Mouse (Mus musculus): ENCODE data around the gene Pi4ka. TPM values are rescaled to one million over a fixed set of nuclear protein-coding genes. Genes with fewer than 3 reads are reported as not detected.
A peak's percentile ranks its signal among the peaks of the same experiment; 100 is the strongest.

The Pi4ka gene
- polyA plus RNA-seq, 1 experiment from 2014 or later, result 7.3 TPM

- WGBS (ENCODE audit: insufficient replicate concordance), result 84% methylated on average over 4 of the region's 4 CpGs
- Histone ChIP-seq H3K9me3 (ENCODE audit: low read length) (no peaks in the 10 kb centered on the region), H3K9ac (replicated peaks) (no peak overlapping the region), H3K4me2 (ENCODE audit: low read depth, low read length) (no peak overlapping the region), H3K27me3 (ENCODE audit: insufficient read depth, low read length) (no peaks in the 10 kb centered on the region), H3K27ac (ENCODE audit: low read depth) (no peak overlapping the region), H3K4me3 (ENCODE audit: low read depth, low read length) (no peak overlapping the region), H3K36me3 (replicated peaks; ENCODE audit: insufficient read depth, low read length) (peaks cover 20% of the 10 kb centered on the region), H3K4me1 (ENCODE audit: insufficient read depth) (no peaks in the 10 kb centered on the region)
- no peak for TF ChIP-seq CTCF (IDR thresholded peaks at IDR 0.05; ENCODE audit: low read depth)
- TF ChIP-seq EP300 (IDR thresholded peaks at IDR 0.05; ENCODE audit: low read depth), result no peak
- DNase-seq (no peak), ATAC-seq (no peak)
Observed at GRCm38 (mm10) chr16:17382306-17382705, 23.8 kb downstream of the Pi4ka start.

GRCm38 (mm10) chr16:17358787-17359186 is 47.3 kb downstream of the Pi4ka start:
- Histone ChIP-seq H3K4me1 (ENCODE audit: insufficient read depth) (no peaks in the 10 kb centered on the region), H3K9me3 (ENCODE audit: low read length) (no peaks in the 10 kb centered on the region), H3K4me2 (ENCODE audit: low read depth, low read length) (no peak overlapping the region), H3K9ac (replicated peaks) (no peak overlapping the region), H3K4me3 (ENCODE audit: low read depth, low read length) (no peak overlapping the region), H3K27me3 (ENCODE audit: insufficient read depth, low read length) (no peaks in the 10 kb centered on the region), H3K36me3 (replicated peaks; ENCODE audit: insufficient read depth, low read length) (peaks cover 39% of the 10 kb centered on the region), H3K27ac (ENCODE audit: low read depth) (no peak overlapping the region)
- no peak for ATAC-seq
- no peak for TF ChIP-seq EP300 (IDR thresholded peaks at IDR 0.05; ENCODE audit: low read depth)
- no peak for TF ChIP-seq CTCF (IDR thresholded peaks at IDR 0.05; ENCODE audit: low read depth)
- no peak for DNase-seq
- WGBS (ENCODE audit: insufficient replicate concordance), result 97% methylated on average over 4 of the region's 4 CpGs

GRCm38 (mm10) chr16:17356031-17356430 is 50.1 kb downstream of the Pi4ka start:
- no peak overlapping the region for H3K4me3 ChIP-seq (ENCODE audit: low read depth, low read length)
- WGBS (ENCODE audit: insufficient replicate concordance), result 76% methylated on average over 6 of the region's 6 CpGs
- TF ChIP-seq CTCF (IDR thresholded peaks at IDR 0.05; ENCODE audit: low read depth) (no peak), EP300 (IDR thresholded peaks at IDR 0.05; ENCODE audit: low read depth) (no peak)
- no peak for DNase-seq
- ATAC-seq, result no peak
- H3K9me3 ChIP-seq (ENCODE audit: low read length), result no peaks in the 10 kb centered on the region
- H3K9ac ChIP-seq (replicated peaks), result no peak overlapping the region
- no peaks in the 10 kb centered on the region for H3K27me3 ChIP-seq (ENCODE audit: insufficient read depth, low read length)
- no peak overlapping the region for H3K4me2 ChIP-seq (ENCODE audit: low read depth, low read length)
- no peak overlapping the region for H3K27ac ChIP-seq (ENCODE audit: low read depth)
- H3K36me3 ChIP-seq (replicated peaks; ENCODE audit: insufficient read depth, low read length), result peaks cover 56% of the 10 kb centered on the region
- no peaks in the 10 kb centered on the region for H3K4me1 ChIP-seq (ENCODE audit: insufficient read depth)

DNA sequence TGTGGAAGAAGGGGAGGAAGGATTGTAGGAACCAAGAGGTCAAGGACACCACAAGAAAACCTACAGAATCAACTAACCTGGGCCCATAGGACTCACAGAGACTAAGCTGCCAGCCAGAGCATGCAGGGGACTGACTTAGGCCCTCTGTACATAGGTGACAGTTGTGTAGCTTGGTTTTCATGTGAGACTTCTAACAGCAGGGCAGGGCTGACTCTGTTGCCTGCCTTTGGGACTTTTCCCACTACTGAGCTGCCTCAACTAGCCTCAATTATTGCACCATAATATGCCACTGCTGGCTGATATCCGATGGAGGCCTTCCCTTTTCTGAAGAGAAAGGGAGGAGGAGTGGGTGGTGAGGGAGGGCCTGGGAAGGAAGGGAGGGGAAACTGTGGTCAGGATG is 59.3 kb downstream of the Pi4ka start:
- ATAC-seq, result no peak
- H3K4me1 ChIP-seq (ENCODE audit: insufficient read depth), result peaks cover 10% of the 10 kb centered on the region
- peak overlapping the region; percentile 80 for H3K27ac ChIP-seq (ENCODE audit: low read depth)
- no peak overlapping the region for H3K9ac ChIP-seq (replicated peaks)
- TF ChIP-seq CTCF (IDR thresholded peaks at IDR 0.05; ENCODE audit: low read depth), result no peak
- TF ChIP-seq EP300 (IDR thresholded peaks at IDR 0.05; ENCODE audit: low read depth), result no peak
- H3K36me3 ChIP-seq (replicated peaks; ENCODE audit: insufficient read depth, low read length), result peaks cover 30% of the 10 kb centered on the region
- no peaks in the 10 kb centered on the region for H3K9me3 ChIP-seq (ENCODE audit: low read length)
- WGBS (ENCODE audit: insufficient replicate concordance), result 43% methylated on average over 1 of the region's 1 CpGs
- no peaks in the 10 kb centered on the region for H3K27me3 ChIP-seq (ENCODE audit: insufficient read depth, low read length)
- DNase-seq, result no peak
- no peak overlapping the region for H3K4me3 ChIP-seq (ENCODE audit: low read depth, low read length)
- no peak overlapping the region for H3K4me2 ChIP-seq (ENCODE audit: low read depth, low read length)

GRCm38 (mm10) chr16:17345813-17346155 is 60.3 kb downstream of the Pi4ka start:
- H3K36me3 ChIP-seq (replicated peaks; ENCODE audit: insufficient read depth, low read length), result peaks cover 23% of the 10 kb centered on the region

DNA sequence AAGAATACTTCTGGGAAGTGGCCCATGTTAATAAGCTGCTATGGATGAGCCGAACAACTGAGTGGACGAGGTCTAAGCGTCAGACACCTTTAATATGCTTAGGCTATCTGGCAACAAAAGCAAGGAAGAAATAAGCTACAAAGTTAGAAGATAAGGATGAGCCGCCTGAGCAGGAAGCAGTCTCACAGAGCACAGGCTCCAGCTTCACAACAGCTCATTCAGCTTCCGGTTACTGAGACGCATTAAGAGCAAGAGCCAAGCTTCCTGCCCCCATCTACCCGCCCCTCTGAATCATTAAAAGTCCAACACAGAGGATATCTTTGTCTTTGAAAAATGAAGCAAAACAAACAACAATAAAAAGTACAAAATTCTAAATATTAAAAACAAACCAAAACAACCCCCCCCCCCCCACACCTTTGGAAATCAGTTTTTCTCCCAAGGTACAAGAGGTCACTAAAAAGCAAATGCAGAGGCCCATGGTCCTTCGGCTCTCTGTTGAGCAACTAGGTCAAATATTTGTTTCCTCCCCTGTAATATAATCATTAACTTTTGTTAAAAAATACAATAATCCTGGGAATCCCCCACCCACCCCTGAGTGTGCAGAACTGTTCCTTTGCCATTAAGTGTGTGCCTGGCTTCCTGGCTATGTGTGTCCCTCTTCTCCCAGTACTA is 60.8 kb downstream of the Pi4ka start:
- ATAC-seq (peak; percentile 92), DNase-seq (no peak)
- TF ChIP-seq EP300 (IDR thresholded peaks at IDR 0.05; ENCODE audit: low read depth) (peak; percentile 36; the same call in 1 of the 2 replicates), CTCF (IDR thresholded peaks at IDR 0.05; ENCODE audit: low read depth) (no peak)
- no peaks in the 10 kb centered on the region for H3K27me3 ChIP-seq (ENCODE audit: insufficient read depth, low read length)
- 58% methylated on average over 8 of the region's 8 CpGs for WGBS (ENCODE audit: insufficient replicate concordance)
- H3K36me3 ChIP-seq (replicated peaks; ENCODE audit: insufficient read depth, low read length), result peaks cover 22% of the 10 kb centered on the region
- peaks cover 14% of the 10 kb centered on the region for H3K4me1 ChIP-seq (ENCODE audit: insufficient read depth)
- no peaks in the 10 kb centered on the region for H3K9me3 ChIP-seq (ENCODE audit: low read length)
- no peak overlapping the region for H3K4me2 ChIP-seq (ENCODE audit: low read depth, low read length)
- no peak overlapping the region for H3K9ac ChIP-seq (replicated peaks)
- H3K4me3 ChIP-seq (ENCODE audit: low read depth, low read length), result no peak overlapping the region
- H3K27ac ChIP-seq (ENCODE audit: low read depth), result peak overlapping the region; percentile 80

More at GRCm38 (mm10) chr16:17345813-17346155, 60.3 kb downstream of the Pi4ka start:
- Histone ChIP-seq H3K4me3 (ENCODE audit: low read depth, low read length) (no peak overlapping the region), H3K9ac (replicated peaks) (no peak overlapping the region), H3K9me3 (ENCODE audit: low read length) (no peaks in the 10 kb centered on the region), H3K4me1 (ENCODE audit: insufficient read depth) (peaks cover 14% of the 10 kb centered on the region), H3K4me2 (ENCODE audit: low read depth, low read length) (no peak overlapping the region), H3K27ac (ENCODE audit: low read depth) (peak overlapping the region; percentile 80), H3K27me3 (ENCODE audit: insufficient read depth, low read length) (no peaks in the 10 kb centered on the region)
- DNase-seq (no peak), ATAC-seq (peak; percentile 81)
- TF ChIP-seq EP300 (IDR thresholded peaks at IDR 0.05; ENCODE audit: low read depth) (no peak), CTCF (IDR thresholded peaks at IDR 0.05; ENCODE audit: low read depth) (no peak)
- 56% methylated on average over 2 of the region's 2 CpGs for WGBS (ENCODE audit: insufficient replicate concordance)

Data from liver, postnatal 0 days (tissue).